Mouse (Mus musculus): ENCODE results near the gene Ttc23l.

- no peak for TF ChIP-seq POLR2A (IDR thresholded peaks at IDR 0.05; ENCODE audit: extremely low read depth, insufficient read depth, low read length)
- TF ChIP-seq CTCF (IDR thresholded peaks at IDR 0.05; ENCODE audit: extremely low read depth, insufficient read depth, low read length): no peak
Measured at GRCm38 (mm10) chr15:10599413-10599812, 40.9 kb upstream of the Ttc23l start.
